Mouse (Mus musculus) R1 (cell line): ENCODE results near the gene Nt5e.
A peak's percentile ranks its signal among the peaks of the same experiment; 100 is the strongest.
"Not testable (repeated sequence)": the region's sequence is repeated elsewhere in the genome, so short reads cannot be mapped to it uniquely, and the experiment has no call there.

Experiments
- DNase-seq: peaks from one replicate; pipeline ENCODE4 v3.0.0-alpha.2; 2018; ENCODE audit warnings: low read depth, low spot score

The Nt5e gene

DNA sequence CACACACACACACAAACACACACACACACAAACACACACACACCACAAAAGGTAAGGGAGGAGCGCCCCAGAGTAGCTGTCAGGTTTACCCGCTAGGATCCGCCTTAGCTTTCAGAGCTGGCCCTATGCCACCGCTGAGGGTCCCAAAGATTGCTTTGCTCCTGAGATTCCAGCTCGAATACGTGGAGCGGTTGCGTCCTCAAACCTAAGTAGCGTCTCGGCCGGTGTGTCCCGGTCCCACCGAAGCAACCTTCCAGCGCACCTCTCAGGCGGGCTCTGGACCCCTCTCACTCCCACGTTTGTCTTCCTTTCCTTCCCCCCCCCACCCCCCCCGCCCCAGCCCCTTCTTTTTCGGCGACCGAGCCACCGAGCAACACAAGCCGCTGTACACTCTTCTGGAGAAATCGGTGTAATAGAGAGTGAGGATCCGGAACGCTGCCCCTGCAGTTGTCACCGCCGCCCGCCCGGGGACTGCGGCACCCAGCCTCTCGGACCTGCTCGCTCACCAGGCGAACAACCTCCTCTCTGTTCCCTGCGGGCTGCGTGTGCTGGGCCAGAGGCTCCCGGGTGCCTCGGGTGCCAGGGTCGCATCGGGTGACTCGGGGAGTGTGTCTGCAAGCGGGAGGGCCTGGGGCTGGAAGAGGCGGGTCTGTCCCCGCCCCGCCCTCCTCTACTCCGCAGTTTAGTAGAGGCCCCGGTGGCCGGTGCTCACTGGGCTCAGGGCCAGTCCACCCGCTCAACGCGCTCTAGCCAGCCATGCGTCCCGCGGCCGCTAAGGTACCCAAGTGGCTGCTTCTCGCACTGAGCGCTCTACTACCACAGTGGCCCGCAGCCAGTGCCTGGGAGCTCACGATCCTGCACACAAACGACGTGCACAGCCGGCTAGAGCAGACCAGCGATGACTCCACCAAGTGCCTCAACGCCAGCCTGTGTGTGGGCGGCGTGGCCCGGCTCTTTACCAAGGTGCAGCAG is at the start of gene Nt5e:
Gene Nt5e (plus strand): TSS at position 268 of the 972 bp plus-strand sequence.
- peak; percentile 74 for DNase-seq

DNA sequence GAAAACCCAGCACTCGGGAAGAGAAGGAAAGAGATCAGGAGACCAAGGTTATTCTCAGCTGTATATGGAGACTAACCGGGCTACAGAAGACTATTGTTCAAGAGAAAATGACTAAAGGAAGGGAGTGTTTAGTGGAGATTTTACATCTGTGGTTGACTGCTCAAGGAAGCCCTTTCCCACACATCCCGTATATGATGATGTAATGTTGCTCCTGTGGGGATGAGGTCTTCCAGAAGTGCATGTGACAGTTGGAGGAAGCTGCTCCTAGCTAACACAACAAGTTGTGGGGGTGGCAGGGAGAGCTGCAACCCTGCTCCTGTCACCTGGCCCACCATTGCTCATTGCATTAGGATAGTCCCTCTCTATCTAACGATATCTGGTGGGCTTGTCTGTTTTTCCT is 49.4 kb upstream of the Nt5e start:
- DNase-seq, result no peak

- no peak for DNase-seq
Observed at GRCm38 (mm10) chr9:88279728-88280127, 47.3 kb upstream of the Nt5e start.

- no peak for DNase-seq
Observed at GRCm38 (mm10) chr9:88289568-88290168, 37.3 kb upstream of the Nt5e start.

- DNase-seq, result no peak
Observed at GRCm38 (mm10) chr9:88292836-88293370, 34.1 kb upstream of the Nt5e start.

DNA sequence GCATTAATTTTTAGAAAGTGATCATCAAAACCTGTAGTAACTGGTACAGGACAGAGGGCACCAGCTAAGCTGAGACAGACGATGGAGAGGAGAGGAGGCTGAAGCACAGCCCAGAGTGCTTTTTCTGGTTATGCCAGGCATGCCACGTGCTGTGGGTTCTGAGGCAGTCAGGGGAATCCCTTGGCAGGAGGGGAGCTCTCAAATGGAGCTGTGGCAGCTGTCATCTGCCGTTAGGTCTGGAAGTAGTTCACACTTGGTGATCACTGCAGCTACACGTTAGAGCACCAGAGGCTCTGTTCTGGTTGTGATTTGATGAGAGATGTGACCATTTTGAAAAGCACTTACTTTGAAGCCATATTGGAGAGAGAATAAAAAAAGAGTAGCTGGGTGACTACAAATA is 31.2 kb upstream of the Nt5e start:
- no peak for DNase-seq

DNA sequence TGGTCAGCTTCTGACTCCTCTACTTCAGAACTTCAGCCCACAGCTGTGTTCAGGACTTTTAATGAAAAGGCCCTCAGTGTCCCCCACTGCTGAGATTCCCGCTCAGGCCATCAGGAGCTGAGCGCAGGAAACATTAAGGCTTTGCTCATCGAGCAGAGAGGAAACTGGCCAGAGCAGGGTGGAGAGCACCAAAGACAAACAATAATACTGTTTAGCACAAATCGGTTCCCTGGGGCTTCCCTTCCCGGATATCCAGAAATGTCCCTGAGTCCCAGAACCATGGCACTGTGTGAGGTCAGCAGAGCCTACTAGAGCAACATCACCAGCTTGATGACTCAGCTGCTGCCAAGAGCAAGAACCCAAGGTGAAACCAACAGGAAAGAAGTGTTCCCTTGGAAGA is 30.7 kb upstream of the Nt5e start:
- DNase-seq, result no peak

- DNase-seq, result not testable (repeated sequence)
Observed at GRCm38 (mm10) chr9:88297244-88297643, 29.8 kb upstream of the Nt5e start.

- no peak for DNase-seq
Observed at GRCm38 (mm10) chr9:88297871-88298658, 28.9 kb upstream of the Nt5e start.

DNA sequence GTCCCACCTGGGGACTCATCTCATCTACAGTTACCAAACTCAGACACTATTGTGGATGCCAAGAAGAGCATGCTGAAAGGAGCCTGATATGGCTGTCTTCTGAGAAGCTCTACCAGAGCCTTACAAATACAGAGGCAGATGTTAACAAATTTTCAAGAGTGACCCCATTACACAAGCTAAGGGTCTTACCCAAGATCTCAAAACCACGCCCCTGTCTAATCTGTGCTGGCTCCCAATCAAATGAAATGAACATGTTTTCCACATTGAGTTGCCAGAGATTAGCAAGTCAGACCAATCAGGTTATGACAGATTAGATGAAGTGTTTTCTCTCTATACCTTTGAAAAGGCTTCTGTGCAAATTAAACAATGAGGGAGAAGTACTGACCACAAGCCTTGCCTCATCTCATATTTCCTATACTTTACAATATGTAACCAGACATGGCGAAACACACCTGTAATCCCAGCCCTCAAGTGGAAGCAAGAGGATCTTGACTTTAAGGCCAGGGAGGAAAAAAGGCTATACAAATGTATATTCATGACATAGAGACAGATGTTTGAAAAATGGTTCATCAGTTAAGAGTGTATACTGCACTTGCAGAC is 19.9 kb upstream of the Nt5e start:
- DNase-seq, result no peak

- no peak for DNase-seq
Observed at GRCm38 (mm10) chr9:88309127-88309526, 17.9 kb upstream of the Nt5e start.

DNA sequence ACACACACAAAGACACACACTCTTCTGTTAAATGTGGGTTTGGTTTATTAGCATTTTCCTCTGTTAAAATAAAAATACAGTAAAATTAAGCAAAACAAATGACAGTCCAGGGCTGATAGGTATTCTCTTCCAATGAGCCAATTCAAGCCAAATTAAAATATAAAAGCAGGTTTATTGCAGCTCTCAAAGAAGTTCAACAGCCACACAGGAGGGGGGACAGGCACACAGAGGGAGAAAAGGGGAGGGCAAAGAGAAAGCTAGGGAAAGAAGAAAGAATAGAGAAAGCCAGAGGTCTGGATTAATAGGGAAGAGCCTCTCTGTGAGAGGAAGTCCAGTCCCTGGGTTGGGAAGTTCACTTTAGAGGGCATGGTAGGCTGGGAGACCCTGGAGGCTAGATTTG is 7.8 kb upstream of the Nt5e start:
- DNase-seq, result peak; percentile 90

DNA sequence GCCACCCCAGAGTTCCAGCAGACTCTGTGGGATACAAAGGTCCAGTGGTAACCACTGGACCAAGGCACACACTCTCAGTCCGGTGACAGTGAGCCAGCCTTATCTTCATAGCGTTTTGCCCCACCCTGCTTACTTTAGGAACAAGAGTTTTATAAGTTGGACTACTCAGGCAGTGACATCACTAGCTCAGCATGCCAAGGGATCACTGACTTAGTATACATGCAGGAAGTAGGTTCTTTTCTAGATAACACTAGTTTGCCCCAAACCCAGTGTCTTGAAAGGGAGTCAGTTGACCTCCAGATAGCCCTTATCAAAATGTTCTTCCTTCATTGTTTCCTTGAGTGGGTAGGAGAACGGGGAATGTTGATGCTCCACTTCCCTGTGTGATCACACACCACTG is 2.4 kb upstream of the Nt5e start:
- no peak for DNase-seq

DNA sequence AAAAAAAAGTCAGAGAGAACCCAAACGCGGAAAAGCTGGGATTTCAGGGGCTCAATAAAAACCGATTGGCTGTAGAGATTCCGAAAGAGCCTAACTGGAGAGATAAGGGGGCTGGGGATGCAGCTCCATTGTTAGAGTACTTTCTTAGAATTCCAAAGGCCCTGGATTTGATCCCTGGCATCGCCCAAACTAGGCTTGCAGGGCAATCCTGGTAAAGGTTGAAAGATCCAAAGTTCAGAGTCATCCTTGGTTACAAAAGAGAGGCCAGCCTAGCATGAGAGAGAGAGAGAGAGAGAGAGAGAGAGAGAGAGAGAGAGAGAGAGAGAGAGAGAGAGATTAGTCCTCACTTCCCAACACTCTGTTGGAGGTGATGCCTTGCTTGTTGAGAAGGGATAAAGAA is 1.7 kb downstream of the Nt5e start:
- DNase-seq, result no peak

DNA sequence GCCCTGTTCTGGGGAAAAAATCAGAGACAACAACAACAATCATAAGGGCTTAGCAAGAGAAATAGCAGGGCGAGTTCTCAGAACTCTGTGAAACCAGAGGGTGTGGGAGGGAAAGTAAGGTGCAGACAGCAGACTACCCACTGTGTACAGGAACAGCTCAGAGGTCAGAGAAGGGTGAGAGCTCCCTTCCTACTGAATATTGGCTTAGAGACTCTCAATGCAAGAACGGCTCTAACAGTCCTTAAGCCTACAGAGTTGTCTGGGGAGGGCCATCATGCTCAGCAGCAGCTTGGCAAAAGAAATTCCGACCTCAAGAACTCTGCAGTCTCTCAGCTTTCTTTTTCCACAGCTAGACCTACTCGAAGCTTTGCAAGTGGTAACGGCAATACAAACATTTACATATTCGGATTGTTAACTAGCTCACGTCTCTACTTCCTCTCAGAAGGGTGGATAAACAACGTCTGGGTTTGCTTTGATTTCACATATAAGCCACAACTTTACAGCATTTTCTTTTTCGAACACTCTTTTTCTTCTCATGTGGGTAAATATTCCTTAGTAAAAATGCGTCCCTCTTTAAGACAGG is 2.3 kb downstream of the Nt5e start:
- DNase-seq, result peak; percentile 59

DNA sequence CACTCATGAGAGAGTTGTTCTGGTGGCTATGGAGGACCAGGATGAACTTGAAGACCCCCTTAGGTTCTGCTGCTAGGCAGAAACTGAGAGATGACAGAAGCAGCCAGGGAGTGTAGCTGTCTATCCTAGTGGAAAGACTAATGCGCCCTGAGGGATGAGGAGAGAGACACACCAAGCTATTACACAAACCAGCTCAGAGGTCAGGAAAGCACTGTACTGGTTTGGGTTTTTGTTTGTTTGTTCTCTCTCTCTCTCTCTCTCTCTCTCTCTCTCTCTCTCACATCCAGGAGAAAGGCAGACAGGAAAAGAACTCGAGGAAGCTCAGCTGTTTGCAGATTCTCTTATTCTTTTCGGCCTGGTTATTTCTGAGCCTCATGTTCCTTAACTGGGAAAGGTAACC is 3.3 kb downstream of the Nt5e start:
- DNase-seq, result no peak

DNA sequence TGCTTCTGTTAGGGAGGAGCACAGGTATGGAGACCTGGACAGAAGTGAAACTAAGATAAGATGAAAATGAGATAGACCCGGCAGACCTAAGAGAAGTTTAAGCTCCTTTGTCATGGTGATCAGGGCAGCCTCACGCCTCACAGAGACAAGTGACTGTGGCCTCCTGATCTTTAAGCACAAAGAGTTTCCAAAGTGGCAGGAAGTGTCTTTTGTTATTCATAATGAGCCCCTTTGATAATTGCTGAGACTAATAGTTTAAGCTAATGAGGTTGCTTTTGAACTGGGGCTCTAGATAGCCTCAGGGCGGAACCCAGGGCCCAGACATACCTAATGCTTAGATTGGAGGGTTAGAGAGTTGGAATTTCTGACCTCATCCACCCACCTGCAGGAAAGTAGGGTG is 5.5 kb downstream of the Nt5e start:
- DNase-seq, result peak; percentile 99

DNA sequence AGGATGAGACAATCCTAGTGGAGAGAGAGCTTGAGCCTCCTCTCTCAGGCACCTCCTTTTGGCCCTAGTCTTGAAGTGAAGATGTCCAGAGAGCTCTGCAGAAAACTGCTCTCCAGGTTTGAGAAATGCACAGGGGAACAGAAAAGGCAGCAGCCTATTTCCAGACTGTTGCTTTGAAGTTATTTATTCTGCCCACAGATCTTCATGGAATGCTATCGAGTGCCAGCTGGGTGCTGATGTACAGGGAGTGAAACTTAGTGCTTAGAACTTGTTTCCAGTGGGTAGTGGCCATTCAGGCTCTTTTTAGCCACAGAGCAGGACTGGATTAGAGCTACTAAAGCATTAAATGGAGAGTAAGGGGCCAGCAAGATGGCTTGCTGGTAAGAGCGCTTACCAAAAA is 8.8 kb downstream of the Nt5e start:
- no peak for DNase-seq

GRCm38 (mm10) chr9:88340819-88341218 is 13.8 kb downstream of the Nt5e start:
- DNase-seq, result no peak

DNA sequence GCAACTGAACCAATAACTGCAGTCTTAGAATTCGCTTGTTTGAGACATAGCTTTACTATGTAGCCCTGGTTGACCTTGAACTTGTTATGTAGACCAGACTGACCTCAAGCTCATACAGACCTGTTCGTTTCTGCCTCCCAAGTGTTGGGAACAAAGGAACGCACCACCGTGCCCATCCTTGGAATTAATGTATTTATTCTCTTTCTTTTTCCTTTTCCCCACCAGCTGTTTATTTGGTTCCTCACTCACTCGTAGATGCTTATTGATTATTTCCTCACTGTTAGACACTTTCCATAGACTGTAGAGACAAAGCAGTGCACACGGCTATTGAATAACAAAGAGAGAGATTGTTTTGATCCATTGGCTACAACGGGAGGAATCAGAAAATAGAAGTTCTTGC is 15.2 kb downstream of the Nt5e start:
- DNase-seq, result peak; percentile 67

DNA sequence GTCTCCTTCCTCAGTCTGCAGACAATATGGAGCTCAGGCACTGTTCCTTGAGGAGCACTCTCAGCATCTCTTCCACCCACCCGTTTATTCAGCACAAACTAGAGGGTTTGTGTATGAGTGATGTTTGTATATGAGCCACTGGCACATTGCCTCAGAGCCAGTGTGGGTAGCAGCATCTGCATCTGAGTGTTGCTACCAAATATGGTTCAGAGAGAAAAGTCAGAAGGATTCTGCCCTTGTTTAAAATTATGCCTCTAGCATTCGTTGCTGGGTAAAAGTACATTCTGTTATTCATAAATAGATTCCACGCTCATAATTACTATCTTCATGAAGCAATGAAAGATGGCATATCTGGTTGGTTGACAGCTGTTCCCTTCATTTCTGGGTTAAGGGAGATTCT is 15.7 kb downstream of the Nt5e start:
- no peak for DNase-seq
